Mouse (Mus musculus) ovary, adult 18-20 months (tissue): ENCODE measurements around the gene Olfr777.
"Not testable (repeated sequence)": the region's sequence is repeated elsewhere in the genome, so short reads cannot be mapped to it uniquely, and the experiment has no call there.

Source experiments
- DNase-seq: peaks from one replicate; pipeline ENCODE4 v3.0.0; 2022; ENCODE audit warnings: low spot score, mixed read lengths

Olfr777 gene

GRCm38 (mm10) chr10:129271081-129271535 is at the start of gene Olfr777:
Olfr777 (minus strand) TSS chr10:129271485.
- DNase-seq = no peak

GRCm38 (mm10) chr10:129317817-129318216 is 46.5 kb upstream of the Olfr777 start, which contains the start of gene Olfr780:
Olfr780 (plus strand) TSS chr10:129318117.
- no peak for DNase-seq

- DNase-seq = not testable (repeated sequence)
Measured at GRCm38 (mm10) chr10:129313521-129313920, 42.2 kb upstream of the Olfr777 start.

GRCm38 (mm10) chr10:129312973-129313372 is 41.7 kb upstream of the Olfr777 start:
- not testable (repeated sequence) for DNase-seq

- DNase-seq = no peak
Measured at GRCm38 (mm10) chr10:129258827-129259226, 12.5 kb downstream of the Olfr777 start, which contains the start of gene Olfr776. Olfr776 (plus strand) TSS chr10:129259127.

- DNase-seq = no peak
Measured at GRCm38 (mm10) chr10:129248112-129248511, 23.2 kb downstream of the Olfr777 start, which contains the start of gene Olfr775. Olfr775 (plus strand) TSS chr10:129248412.

- DNase-seq = no peak
Measured at GRCm38 (mm10) chr10:129235904-129236303, 35.4 kb downstream of the Olfr777 start, which contains the start of gene Olfr774. Olfr774 (plus strand) TSS chr10:129236204.

GRCm38 (mm10) chr10:129230737-129231136 is 40.5 kb downstream of the Olfr777 start:
- DNase-seq = no peak
